Mouse (Mus musculus): ENCODE measurements at regions not wholly inside any gene's neighbourhood (a gene's known extent, or its start where the extent isn't known, plus 50 kb on each side); places are given as distances from the start of the nearest gene placed in this dataset.

DNA sequence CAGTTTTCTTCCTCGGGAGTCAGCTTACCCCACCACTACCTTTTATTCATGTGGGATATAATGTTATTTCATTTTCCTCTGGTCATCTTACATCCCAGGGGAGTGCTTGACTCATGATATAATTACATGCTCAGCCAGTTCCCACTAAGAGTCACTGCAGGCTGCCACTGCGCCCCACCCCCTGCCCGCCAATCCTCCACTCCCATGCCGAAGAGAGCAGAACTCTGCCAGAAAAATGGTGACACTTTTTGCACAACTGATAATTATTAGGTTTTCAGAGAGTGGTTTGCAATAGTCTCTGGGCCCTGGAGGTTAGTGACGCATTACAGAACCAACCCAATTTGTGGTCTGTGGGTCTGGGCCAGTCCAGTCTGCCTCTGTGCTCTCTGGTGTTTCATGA lies 212.9 kb downstream of the Hlx start:
- TF ChIP-seq CTCF (IDR thresholded peaks at IDR 0.05; ENCODE audit: borderline replicate concordance, extremely low read depth, insufficient read depth, insufficient read length) (no peak), POLR2A (IDR thresholded peaks at IDR 0.05; ENCODE audit: borderline replicate concordance, extremely low read depth, insufficient read depth, insufficient read length, poor library complexity, severe bottlenecking) (no peak)

Data from brain, embryonic 14.5 days (tissue).